Mouse (Mus musculus) megakaryocyte-erythroid progenitor cell, adult 5-6 weeks (primary cell): ENCODE data around the gene Majin. TPM values are rescaled to one million over a fixed set of nuclear protein-coding genes. Genes with fewer than 3 reads are reported as not detected.

Experiments used
- total RNA-seq, 2 experiments: library from RNA; stranded (forward) in 1 of 2; stranded (reverse) in 1 of 2; fragments of 200-1000, 215-1000 nt in 1 of 2; fragments of >200 nt in 1 of 2; fragmentation: Nextera tagmentation in 1 of 2; gene quantifications; 2 replicates each; pipeline ENCODE4 v1.2.3; 2014 to 2017

The Majin gene
- total RNA-seq, 2 experiments from 2014 or later = not detected

Other genes starting within 250 kb of the Majin start
- gene Pola2, start 220.2 kb upstream of the Majin start, total RNA-seq (2014; fragmentation: Nextera tagmentation) = 134 and 164 TPM in 2 replicates
- gene Pola2, start 220.2 kb upstream of the Majin start, total RNA-seq (2017) = 62.6 and 87.0 TPM in 2 replicates
- gene Slc22a20, start 198.2 kb upstream of the Majin start, total RNA-seq (2014; fragmentation: Nextera tagmentation) = not detected in 2 replicates
- gene Slc22a20, start 198.2 kb upstream of the Majin start, total RNA-seq (2017) = not detected in 2 replicates
- gene Capn1, start 168.5 kb upstream of the Majin start, total RNA-seq (2014; fragmentation: Nextera tagmentation) = 41.2 and 46.0 TPM in 2 replicates
- 30.6 and 53.5 TPM in 2 replicates for gene Capn1, start 168.5 kb upstream of the Majin start, total RNA-seq (2017)
- gene Syvn1, start 137.8 kb upstream of the Majin start, total RNA-seq (2014; fragmentation: Nextera tagmentation) = 31.2 and 52.3 TPM in 2 replicates
- gene Syvn1, start 137.8 kb upstream of the Majin start, total RNA-seq (2017) = 5.8 and 7.5 TPM in 2 replicates
- 54.4 and 64.1 TPM in 2 replicates for gene Mrpl49, start 126.6 kb upstream of the Majin start, total RNA-seq (2014; fragmentation: Nextera tagmentation)
- gene Mrpl49, start 126.6 kb upstream of the Majin start, total RNA-seq (2017) = 33.6 and 41.0 TPM in 2 replicates
- gene Fau, start 126.5 kb upstream of the Majin start, total RNA-seq (2014; fragmentation: Nextera tagmentation) = 2,866 and 2,996 TPM in 2 replicates
- gene Fau, start 126.5 kb upstream of the Majin start, total RNA-seq (2017) = 1,307 and 1,586 TPM in 2 replicates
- 11.5 and 16.7 TPM in 2 replicates for gene Znhit2, start 123.2 kb upstream of the Majin start, total RNA-seq (2014; fragmentation: Nextera tagmentation)
- 10.7 and 11.2 TPM in 2 replicates for gene Znhit2, start 123.2 kb upstream of the Majin start, total RNA-seq (2017)
- 13.7 and 14.7 TPM in 2 replicates for gene Tm7sf2, start 116.0 kb upstream of the Majin start, total RNA-seq (2014; fragmentation: Nextera tagmentation)
- 3.6 and 4.8 TPM in 2 replicates for gene Tm7sf2, start 116.0 kb upstream of the Majin start, total RNA-seq (2017)
- 45.2 and 61.4 TPM in 2 replicates for gene Vps51, start 107.2 kb upstream of the Majin start, total RNA-seq (2014; fragmentation: Nextera tagmentation)
- gene Vps51, start 107.2 kb upstream of the Majin start, total RNA-seq (2017) = 33.9 and 40.6 TPM in 2 replicates
- not detected in 2 replicates for gene Tmem262, start 104.4 kb upstream of the Majin start, total RNA-seq (2014; fragmentation: Nextera tagmentation)
- not detected in 2 replicates for gene Tmem262, start 104.4 kb upstream of the Majin start, total RNA-seq (2017)
- gene Gm28374, start 102.1 kb upstream of the Majin start, total RNA-seq (2014; fragmentation: Nextera tagmentation) = not detected in 2 replicates
- 0.99 TPM in 1 of 2 replicates, not detected in the other for gene Gm28374, start 102.1 kb upstream of the Majin start, total RNA-seq (2017)
- 20.4 and 38.0 TPM in 2 replicates for gene Zfpl1, start 99.4 kb upstream of the Majin start, total RNA-seq (2014; fragmentation: Nextera tagmentation)
- 34.2 and 34.8 TPM in 2 replicates for gene Zfpl1, start 99.4 kb upstream of the Majin start, total RNA-seq (2017)
- 47.6 and 48.9 TPM in 2 replicates for gene Cdca5, start 99.4 kb upstream of the Majin start, total RNA-seq (2014; fragmentation: Nextera tagmentation)
- 25.2 and 25.9 TPM in 2 replicates for gene Cdca5, start 99.4 kb upstream of the Majin start, total RNA-seq (2017)
- gene AC131692.1, start 90.0 kb upstream of the Majin start, total RNA-seq (2014; fragmentation: Nextera tagmentation) = 3.5 and 5.7 TPM in 2 replicates
- gene AC131692.1, start 90.0 kb upstream of the Majin start, total RNA-seq (2017) = 0.95 and 1.6 TPM in 2 replicates
- gene Naaladl1, start 78.6 kb upstream of the Majin start, total RNA-seq (2014; fragmentation: Nextera tagmentation) = 1.5 and 2.1 TPM in 2 replicates
- gene Naaladl1, start 78.6 kb upstream of the Majin start, total RNA-seq (2017) = not detected in 2 replicates
- 18.8 and 20.9 TPM in 2 replicates for gene Sac3d1, start 65.7 kb upstream of the Majin start, total RNA-seq (2014; fragmentation: Nextera tagmentation)
- 7.7 and 9.3 TPM in 2 replicates for gene Sac3d1, start 65.7 kb upstream of the Majin start, total RNA-seq (2017)
- 15.2 and 24.6 TPM in 2 replicates for gene Snx15, start 56.1 kb upstream of the Majin start, total RNA-seq (2014; fragmentation: Nextera tagmentation)
- gene Snx15, start 56.1 kb upstream of the Majin start, total RNA-seq (2017) = 7.0 and 13.2 TPM in 2 replicates
- gene Batf2, start 43.4 kb upstream of the Majin start, total RNA-seq (2014; fragmentation: Nextera tagmentation) = 2.0 TPM in 1 of 2 replicates, not detected in the other
- gene Batf2, start 43.4 kb upstream of the Majin start, total RNA-seq (2017) = 0.42 TPM in 1 of 2 replicates, not detected in the other
- gene Arl2, start 42.8 kb upstream of the Majin start, total RNA-seq (2014; fragmentation: Nextera tagmentation) = 43.2 and 45.4 TPM in 2 replicates
- 26.4 and 38.6 TPM in 2 replicates for gene Arl2, start 42.8 kb upstream of the Majin start, total RNA-seq (2017)
- gene Gpha2, start 42.0 kb downstream of the Majin start, total RNA-seq (2014; fragmentation: Nextera tagmentation) = not detected in 2 replicates
- gene Gpha2, start 42.0 kb downstream of the Majin start, total RNA-seq (2017) = not detected in 2 replicates
- 10.9 and 24.0 TPM in 2 replicates for gene Ppp2r5b, start 51.5 kb downstream of the Majin start, total RNA-seq (2014; fragmentation: Nextera tagmentation)
- 8.6 and 10.3 TPM in 2 replicates for gene Ppp2r5b, start 51.5 kb downstream of the Majin start, total RNA-seq (2017)
- 22.6 and 30.2 TPM in 2 replicates for gene Atg2a, start 57.3 kb downstream of the Majin start, total RNA-seq (2014; fragmentation: Nextera tagmentation)
- gene Atg2a, start 57.3 kb downstream of the Majin start, total RNA-seq (2017) = 5.8 and 11.8 TPM in 2 replicates
- 50.0 and 60.7 TPM in 2 replicates for gene Ehd1, start 92.3 kb downstream of the Majin start, total RNA-seq (2014; fragmentation: Nextera tagmentation)
- 26.7 and 62.5 TPM in 2 replicates for gene Ehd1, start 92.3 kb downstream of the Majin start, total RNA-seq (2017)
- 3.4 and 4.4 TPM in 2 replicates for gene Cdc42bpg, start 122.1 kb downstream of the Majin start, total RNA-seq (2014; fragmentation: Nextera tagmentation)
- gene Cdc42bpg, start 122.1 kb downstream of the Majin start, total RNA-seq (2017) = 3.1 and 3.7 TPM in 2 replicates
- gene Men1, start 150.6 kb downstream of the Majin start, total RNA-seq (2014; fragmentation: Nextera tagmentation) = 39.8 and 56.2 TPM in 2 replicates
- 17.8 and 19.8 TPM in 2 replicates for gene Men1, start 150.6 kb downstream of the Majin start, total RNA-seq (2017)
- 37.3 and 41.8 TPM in 2 replicates for gene Map4k2, start 156.7 kb downstream of the Majin start, total RNA-seq (2014; fragmentation: Nextera tagmentation)
- gene Map4k2, start 156.7 kb downstream of the Majin start, total RNA-seq (2017) = 9.4 and 27.2 TPM in 2 replicates
- 286 and 398 TPM in 2 replicates for gene Sf1, start 179.3 kb downstream of the Majin start, total RNA-seq (2014; fragmentation: Nextera tagmentation)
- gene Sf1, start 179.3 kb downstream of the Majin start, total RNA-seq (2017) = 253 and 302 TPM in 2 replicates
- 4.9 TPM in 1 of 2 replicates, not detected in the other for gene Pygm, start 200.0 kb downstream of the Majin start, total RNA-seq (2014; fragmentation: Nextera tagmentation)
- gene Pygm, start 200.0 kb downstream of the Majin start, total RNA-seq (2017) = 0.04 and 4.9 TPM in 2 replicates
- gene Rasgrp2, start 215.0 kb downstream of the Majin start, total RNA-seq (2014; fragmentation: Nextera tagmentation) = 41.2 and 64.6 TPM in 2 replicates
- 21.6 and 32.0 TPM in 2 replicates for gene Rasgrp2, start 215.0 kb downstream of the Majin start, total RNA-seq (2017)
- gene Nrxn2, start 234.3 kb downstream of the Majin start, total RNA-seq (2014; fragmentation: Nextera tagmentation) = not detected in 2 replicates
- not detected in 2 replicates for gene Nrxn2, start 234.3 kb downstream of the Majin start, total RNA-seq (2017)